Mouse (Mus musculus): ENCODE measurements around the gene Lrpprc. TPM values are rescaled to one million over a fixed set of nuclear protein-coding genes. Genes with fewer than 3 reads are reported as not detected.
A peak's percentile ranks its signal among the peaks of the same experiment; 100 is the strongest.

Gene Lrpprc
- polyA plus RNA-seq, 1 experiment from 2014 or later: 29.9 TPM

GRCm38 (mm10) chr17:84677595-84677994 lies 113.0 kb downstream of the Lrpprc start:
- Histone ChIP-seq H3K4me3 (ENCODE audit: low read depth, low read length) (no peak overlapping the region), H3K4me1 (ENCODE audit: control insufficient read depth, insufficient read depth, low read length) (peaks cover 4% of the 10 kb centered on the region; the same call in 1 of the 2 replicates), H3K27me3 (replicated peaks; ENCODE audit: control insufficient read depth, insufficient read depth, low read length) (peaks cover 8% of the 10 kb centered on the region), H3K9me3 (replicated peaks; ENCODE audit: control insufficient read depth, low read length) (no peaks in the 10 kb centered on the region), H3K27ac (ENCODE audit: low read depth, low read length) (no peak overlapping the region), H3K9ac (ENCODE audit: low read length) (no peak overlapping the region), H3K4me2 (ENCODE audit: low read length) (no peak overlapping the region), H3K36me3 (ENCODE audit: control insufficient read depth, insufficient read depth, low read length) (no peaks in the 10 kb centered on the region)
- ATAC-seq (no peak), DNase-seq (ENCODE audit: low spot score) (no peak)
- 93% methylated on average over 11 of the region's 11 CpGs for WGBS

DNA sequence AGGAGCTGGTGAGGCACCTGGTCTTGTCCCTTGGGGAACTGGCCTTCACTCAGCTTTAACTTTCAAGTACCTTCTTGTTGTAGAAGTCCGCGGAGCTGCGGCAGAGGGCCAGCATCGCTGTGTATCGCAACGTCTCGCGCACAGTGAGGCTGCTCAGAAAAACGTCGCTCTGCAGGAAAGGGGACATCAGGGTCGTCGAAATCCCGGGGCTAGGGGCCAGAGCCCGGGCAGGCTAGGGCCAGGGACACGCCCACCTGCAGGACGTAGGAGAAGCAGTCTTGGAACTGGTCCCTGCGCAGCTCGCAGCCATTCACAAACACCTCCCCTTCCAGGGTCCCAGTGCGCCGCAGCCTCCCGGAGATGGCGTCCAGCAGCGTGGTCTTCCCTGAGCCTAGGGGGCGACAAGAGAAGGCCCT lies 114.6 kb downstream of the Lrpprc start, which contains the start of gene Abcg8:
Abcg8 (plus strand) TSS at position 352 of the 416 bp plus-strand sequence.
- WGBS: under 1% methylated on average over 24 of the region's 24 CpGs
- no peak within 1 kb of the TSS for H3K27ac ChIP-seq (ENCODE audit: low read depth, low read length)
- peak; percentile 60; the same call in 1 of the 2 replicates for ATAC-seq

DNA sequence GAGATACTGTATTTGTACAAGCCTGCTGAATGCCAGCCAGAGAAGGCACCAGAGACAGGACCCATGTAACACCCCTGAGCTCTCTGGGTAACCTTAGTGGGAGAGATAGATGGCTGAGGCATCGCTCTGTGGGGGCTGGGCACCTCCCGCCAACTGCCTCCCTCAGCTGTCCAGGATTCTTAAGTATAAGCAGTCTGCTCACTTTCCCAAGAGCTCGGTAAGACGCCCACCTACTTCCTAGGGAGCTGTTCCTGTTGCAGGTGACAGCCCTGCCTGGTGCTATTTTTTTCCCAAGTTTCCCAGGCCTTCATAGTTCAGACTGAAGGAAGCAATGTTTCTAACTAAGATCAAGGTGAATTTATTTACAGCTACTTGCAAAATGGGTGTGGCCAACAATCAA lies 115.4 kb downstream of the Lrpprc start:
- WGBS: 62% methylated on average over 4 of the region's 4 CpGs
- Histone ChIP-seq H3K4me1 (ENCODE audit: control insufficient read depth, insufficient read depth, low read length) (peaks cover 4% of the 10 kb centered on the region; the same call in 1 of the 2 replicates), H3K27ac (ENCODE audit: low read depth, low read length) (no peak overlapping the region), H3K4me2 (ENCODE audit: low read length) (no peak overlapping the region), H3K36me3 (ENCODE audit: control insufficient read depth, insufficient read depth, low read length) (no peaks in the 10 kb centered on the region), H3K9ac (ENCODE audit: low read length) (no peak overlapping the region), H3K27me3 (replicated peaks; ENCODE audit: control insufficient read depth, insufficient read depth, low read length) (peaks cover 8% of the 10 kb centered on the region), H3K9me3 (replicated peaks; ENCODE audit: control insufficient read depth, low read length) (no peaks in the 10 kb centered on the region), H3K4me3 (ENCODE audit: low read depth, low read length) (no peak overlapping the region)
- DNase-seq (ENCODE audit: low spot score) (no peak), ATAC-seq (no peak)

More for the DNA sequence above, 114.6 kb downstream of the Lrpprc start, which contains the start of gene Abcg8:
- Histone ChIP-seq H3K9ac (ENCODE audit: low read length) (peak within 1 kb of the TSS; percentile 50), H3K4me1 (ENCODE audit: control insufficient read depth, insufficient read depth, low read length) (peaks cover 4% of the 10 kb centered on the region; the same call in 1 of the 2 replicates), H3K4me2 (ENCODE audit: low read length) (peak within 1 kb of the TSS; percentile 62), H3K36me3 (ENCODE audit: control insufficient read depth, insufficient read depth, low read length) (no peaks in the 10 kb centered on the region), H3K9me3 (replicated peaks; ENCODE audit: control insufficient read depth, low read length) (no peaks in the 10 kb centered on the region), H3K4me3 (ENCODE audit: low read depth, low read length) (peak within 1 kb of the TSS; percentile 25), H3K27me3 (replicated peaks; ENCODE audit: control insufficient read depth, insufficient read depth, low read length) (peaks cover 8% of the 10 kb centered on the region)
- DNase-seq (ENCODE audit: low spot score): peak; percentile 43

DNA sequence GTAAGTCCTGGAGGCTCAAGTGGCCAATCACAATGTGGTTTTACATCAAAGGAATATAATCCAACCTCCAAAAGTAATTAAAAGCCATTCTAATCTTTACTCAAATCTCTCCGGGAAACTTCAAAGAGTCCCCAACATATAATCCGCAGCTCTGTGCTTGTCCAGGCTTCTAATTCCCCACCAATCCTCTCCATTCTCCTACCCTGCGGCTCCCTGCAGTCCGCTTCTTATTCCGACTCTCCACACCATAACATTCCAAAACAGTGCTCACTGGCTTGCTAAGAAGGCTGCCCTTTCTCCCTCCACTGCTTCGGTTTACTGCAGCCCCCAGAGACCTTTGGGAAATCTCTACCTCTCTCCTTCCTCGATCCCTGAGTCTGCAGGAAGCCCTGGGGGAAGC lies 116.5 kb downstream of the Lrpprc start:
- Histone ChIP-seq H3K27ac (ENCODE audit: low read depth, low read length) (no peak overlapping the region), H3K9me3 (replicated peaks; ENCODE audit: control insufficient read depth, low read length) (no peaks in the 10 kb centered on the region), H3K9ac (ENCODE audit: low read length) (no peak overlapping the region), H3K36me3 (ENCODE audit: control insufficient read depth, insufficient read depth, low read length) (no peaks in the 10 kb centered on the region), H3K4me3 (ENCODE audit: low read depth, low read length) (no peak overlapping the region), H3K27me3 (replicated peaks; ENCODE audit: control insufficient read depth, insufficient read depth, low read length) (peaks cover 8% of the 10 kb centered on the region), H3K4me2 (ENCODE audit: low read length) (no peak overlapping the region), H3K4me1 (ENCODE audit: control insufficient read depth, insufficient read depth, low read length) (peaks cover 4% of the 10 kb centered on the region; the same call in 1 of the 2 replicates)
- 5% methylated on average over 7 of the region's 7 CpGs for WGBS
- ATAC-seq (0 out of 2 replicates have a peak, but pooled peaks have one; percentile 32), DNase-seq (ENCODE audit: low spot score) (no peak)

- 73% methylated on average over 16 of the region's 16 CpGs for WGBS
- no peak overlapping the region for H3K4me3 ChIP-seq (ENCODE audit: low read depth, low read length)
Observed at GRCm38 (mm10) chr17:84672376-84673369, 117.9 kb downstream of the Lrpprc start.

GRCm38 (mm10) chr17:84667848-84668247 lies 122.7 kb downstream of the Lrpprc start:
- Histone ChIP-seq H3K4me3 (ENCODE audit: low read depth, low read length) (no peak overlapping the region), H3K27me3 (replicated peaks; ENCODE audit: control insufficient read depth, insufficient read depth, low read length) (no peaks in the 10 kb centered on the region), H3K4me2 (ENCODE audit: low read length) (no peak overlapping the region), H3K36me3 (ENCODE audit: control insufficient read depth, insufficient read depth, low read length) (no peaks in the 10 kb centered on the region), H3K9me3 (replicated peaks; ENCODE audit: control insufficient read depth, low read length) (no peaks in the 10 kb centered on the region), H3K9ac (ENCODE audit: low read length) (no peak overlapping the region), H3K4me1 (ENCODE audit: control insufficient read depth, insufficient read depth, low read length) (no peaks in the 10 kb centered on the region), H3K27ac (ENCODE audit: low read depth, low read length) (no peak overlapping the region)
- no peak for ATAC-seq
- DNase-seq (ENCODE audit: low spot score): no peak
- WGBS: 89% methylated on average over 3 of the region's 3 CpGs

More at GRCm38 (mm10) chr17:84672376-84673369, 117.9 kb downstream of the Lrpprc start:
- Histone ChIP-seq H3K9me3 (replicated peaks; ENCODE audit: control insufficient read depth, low read length) (no peaks in the 10 kb centered on the region), H3K27me3 (replicated peaks; ENCODE audit: control insufficient read depth, insufficient read depth, low read length) (peaks cover 8% of the 10 kb centered on the region), H3K4me1 (ENCODE audit: control insufficient read depth, insufficient read depth, low read length) (peaks cover 4% of the 10 kb centered on the region; the same call in 1 of the 2 replicates), H3K4me2 (ENCODE audit: low read length) (no peak overlapping the region), H3K9ac (ENCODE audit: low read length) (no peak overlapping the region), H3K36me3 (ENCODE audit: control insufficient read depth, insufficient read depth, low read length) (no peaks in the 10 kb centered on the region), H3K27ac (ENCODE audit: low read depth, low read length) (no peak overlapping the region)
- DNase-seq (ENCODE audit: low spot score): no peak
- ATAC-seq: no peak

- H3K9me3 ChIP-seq (replicated peaks; ENCODE audit: control insufficient read depth, low read length): no peaks in the 10 kb centered on the region
- H3K4me3 ChIP-seq (ENCODE audit: low read depth, low read length): no peak overlapping the region
- no peaks in the 10 kb centered on the region for H3K27me3 ChIP-seq (replicated peaks; ENCODE audit: control insufficient read depth, insufficient read depth, low read length)
- no peaks in the 10 kb centered on the region for H3K4me1 ChIP-seq (ENCODE audit: control insufficient read depth, insufficient read depth, low read length)
- H3K4me2 ChIP-seq (ENCODE audit: low read length): no peak overlapping the region
- H3K36me3 ChIP-seq (ENCODE audit: control insufficient read depth, insufficient read depth, low read length): no peaks in the 10 kb centered on the region
- H3K27ac ChIP-seq (ENCODE audit: low read depth, low read length): no peak overlapping the region
- WGBS: 70% methylated on average over 9 of the region's 9 CpGs
- no peak overlapping the region for H3K9ac ChIP-seq (ENCODE audit: low read length)
- ATAC-seq: no peak
- DNase-seq (ENCODE audit: low spot score): no peak
Observed at GRCm38 (mm10) chr17:84665691-84666090, 124.9 kb downstream of the Lrpprc start.

GRCm38 (mm10) chr17:84665053-84665452 lies 125.5 kb downstream of the Lrpprc start:
- ATAC-seq (no peak), DNase-seq (ENCODE audit: low spot score) (no peak)
- WGBS: 70% methylated on average over 10 of the region's 10 CpGs
- Histone ChIP-seq H3K9ac (ENCODE audit: low read length) (no peak overlapping the region), H3K27ac (ENCODE audit: low read depth, low read length) (no peak overlapping the region), H3K4me2 (ENCODE audit: low read length) (no peak overlapping the region), H3K9me3 (replicated peaks; ENCODE audit: control insufficient read depth, low read length) (no peaks in the 10 kb centered on the region), H3K27me3 (replicated peaks; ENCODE audit: control insufficient read depth, insufficient read depth, low read length) (no peaks in the 10 kb centered on the region), H3K4me1 (ENCODE audit: control insufficient read depth, insufficient read depth, low read length) (no peaks in the 10 kb centered on the region), H3K4me3 (ENCODE audit: low read depth, low read length) (no peak overlapping the region), H3K36me3 (ENCODE audit: control insufficient read depth, insufficient read depth, low read length) (no peaks in the 10 kb centered on the region)

DNA sequence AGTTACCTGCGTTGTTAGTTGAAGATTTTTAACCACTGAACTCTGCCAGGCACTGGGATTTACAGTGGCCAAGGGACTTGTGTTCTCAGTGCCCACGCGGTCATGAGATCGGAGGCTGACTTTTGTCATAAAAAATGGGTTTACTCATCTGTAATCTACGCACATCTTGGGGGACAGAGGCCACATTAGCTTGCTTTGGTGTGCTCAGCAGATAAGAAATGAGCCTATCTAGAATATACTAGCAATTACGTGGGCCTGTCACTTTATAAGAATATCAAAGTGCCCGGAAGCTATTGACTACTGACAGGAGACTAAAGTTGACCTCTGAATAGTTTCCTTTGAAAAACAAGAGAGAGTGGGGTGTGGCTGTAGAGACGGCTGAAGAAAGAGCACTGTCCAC lies 131.6 kb downstream of the Lrpprc start:
- no peaks in the 10 kb centered on the region for H3K36me3 ChIP-seq (ENCODE audit: control insufficient read depth, insufficient read depth, low read length)
- no peak for ATAC-seq
- 79% methylated on average over 8 of the region's 8 CpGs for WGBS
- no peak overlapping the region for H3K27ac ChIP-seq (ENCODE audit: low read depth, low read length)
- H3K27me3 ChIP-seq (replicated peaks; ENCODE audit: control insufficient read depth, insufficient read depth, low read length): no peaks in the 10 kb centered on the region
- H3K4me1 ChIP-seq (ENCODE audit: control insufficient read depth, insufficient read depth, low read length): no peaks in the 10 kb centered on the region
- DNase-seq (ENCODE audit: low spot score): no peak
- H3K9ac ChIP-seq (ENCODE audit: low read length): no peak overlapping the region
- H3K4me2 ChIP-seq (ENCODE audit: low read length): no peak overlapping the region
- H3K4me3 ChIP-seq (ENCODE audit: low read depth, low read length): no peak overlapping the region
- H3K9me3 ChIP-seq (replicated peaks; ENCODE audit: control insufficient read depth, low read length): no peaks in the 10 kb centered on the region
